Comparison of ENCODE assay signal across 9 mouse cellular contexts in genomic region chr9:68716961-68717360, GRCm38 (mm10).
A peak's percentile ranks its signal among the peaks of the same experiment; 100 is the strongest.
DNase-seq lines count a peak whose midpoint lies in the region; ATAC-seq and TF ChIP-seq lines count a peak whose summit lies in the region.
"Had no signal": no experiment of that assay in that cellular context is flagged by ENCODE, and none has a peak within 500 bp of the region (broad histone marks: within the 10 kb centered on the region; RNA-seq: fewer than 3 reads in every experiment).

No protein-coding gene starts in this region.

- no peaks in the 10 kb centered on the region for H3K9me3 ChIP-seq in kidney, embryonic 14.5 days (ENCODE audit: control insufficient read depth, low read length)
- H3K9me3 ChIP-seq: stomach, embryonic 15.5 days had no signal

- POLR2A ChIA-PET in Patski (lab: Charles Lee), result no interaction called here

- in situ Hi-C loops in Patski (cut with MboI; ENCODE audit: low pct_unique_long_range_greater_than_20kb), result no loop called here

- CTCF ChIA-PET in Patski (lab: Charles Lee), result interaction anchor here (0.6 kb wide), 1 partner anchor 1127 kb away, joined by 3 read pairs; no protein-coding TSS in a partner anchor

- no peak for TF ChIP-seq POLR2A in kidney, adult 2 months (IDR thresholded peaks at IDR 0.05; ENCODE audit: low read depth, low read length)
- TF ChIP-seq POLR2A in lung, adult 2 months (IDR thresholded peaks at IDR 0.05; ENCODE audit: borderline replicate concordance, extremely low read depth, low read depth, low read length), result no peak

- H3K36me3 ChIP-seq in kidney, adult 2 months (ENCODE audit: control insufficient read depth, insufficient read depth, low read length), result no peaks in the 10 kb centered on the region
- no peaks in the 10 kb centered on the region for H3K36me3 ChIP-seq in kidney, embryonic 14.5 days (ENCODE audit: control insufficient read depth, insufficient read depth, low read length)
- H3K36me3 ChIP-seq: stomach, embryonic 15.5 days had no signal

- no peak overlapping the region for H3K4me2 ChIP-seq in kidney, embryonic 14.5 days (replicated peaks; ENCODE audit: low read depth, low read length)
- H3K4me2 ChIP-seq: stomach, embryonic 15.5 days had no signal

- TF ChIP-seq CTCF in kidney, adult 2 months (conservative IDR thresholded peaks at IDR 0.05; ENCODE audit: insufficient read depth, insufficient read length, low read depth, low read length), result peak; percentile 74
- TF ChIP-seq CTCF in Patski (IDR thresholded peaks at IDR 0.05), result peak; percentile 57
- TF ChIP-seq CTCF in lung, adult 2 months (IDR thresholded peaks at IDR 0.05; ENCODE audit: insufficient read depth, low read length), result peak; percentile 84

- WGBS in kidney, adult 2 months, result 31% methylated on average over 5 of the region's 5 CpGs
- WGBS in kidney, embryonic 14.5 days, result 23% methylated on average over 5 of the region's 5 CpGs
- 22% methylated on average over 5 of the region's 5 CpGs for WGBS in lung, adult 2 months

- no peak overlapping the region for H3K4me3 ChIP-seq in kidney, adult 2 months (ENCODE audit: insufficient read depth, low read depth, low read length)
- H3K4me3 ChIP-seq in kidney, embryonic 14.5 days (ENCODE audit: low read length), result no peak overlapping the region
- no peak overlapping the region for H3K4me3 ChIP-seq in lung, adult 2 months (replicated peaks; ENCODE audit: extremely low read depth, low read depth, low read length)
- H3K4me3 ChIP-seq: stomach, embryonic 15.5 days had no signal

- no peak overlapping the region for H3K27ac ChIP-seq in kidney, adult 2 months (ENCODE audit: insufficient read depth, low read depth, low read length)
- H3K27ac ChIP-seq in kidney, embryonic 14.5 days (ENCODE audit: low read depth, low read length), result no peak overlapping the region
- H3K27ac ChIP-seq: stomach, embryonic 15.5 days had no signal

- peak; percentile 39 for DNase-seq in CD4-positive, CD25-positive, alpha-beta regulatory T cell, adult 2 months (ENCODE audit: low read depth, low spot score)
- peak; percentile 41 for DNase-seq in kidney, adult 2 months
- no peak for DNase-seq in Patski (ENCODE audit: low read depth, low spot score)
- DNase-seq in forelimb bud, embryonic 11.5 days (ENCODE audit: low read depth, low spot score), result peak; percentile 62
- DNase-seq in lung, adult 2 months, result peak; percentile 36
- DNase-seq in T-cell, adult 2 months (ENCODE audit: low spot score), result no peak

- H3K4me1 ChIP-seq in kidney, adult 2 months (ENCODE audit: control insufficient read depth, insufficient read depth, low read length), result no peaks in the 10 kb centered on the region
- no peaks in the 10 kb centered on the region for H3K4me1 ChIP-seq in kidney, embryonic 14.5 days (ENCODE audit: control insufficient read depth, insufficient read depth, low read length)
- H3K4me1 ChIP-seq in lung, adult 2 months (ENCODE audit: control insufficient read depth, insufficient read depth, low read length), result no peaks in the 10 kb centered on the region; the same call in 1 of the 2 replicates
- H3K4me1 ChIP-seq: stomach, embryonic 15.5 days had no signal

- H3K27me3 ChIP-seq in kidney, adult 2 months (replicated peaks; ENCODE audit: control insufficient read depth, insufficient read depth, low read length), result no peaks in the 10 kb centered on the region
- no peaks in the 10 kb centered on the region for H3K27me3 ChIP-seq in kidney, embryonic 14.5 days (ENCODE audit: control insufficient read depth, insufficient read depth, low read length)
- H3K27me3 ChIP-seq in Patski, result no peaks in the 10 kb centered on the region
- H3K27me3 ChIP-seq: stomach, embryonic 15.5 days had no signal

- no peak for ATAC-seq in CD4-positive, CD25-positive, alpha-beta regulatory T cell, adult 4 months
- ATAC-seq in kidney, embryonic 14.5 days (ENCODE audit: low FRiP score, low TSS enrichment), result no peak
- ATAC-seq in Patski, result no peak

- H3K9ac ChIP-seq in kidney, embryonic 14.5 days (ENCODE audit: low read depth, low read length), result no peak overlapping the region
- H3K9ac ChIP-seq: stomach, embryonic 15.5 days had no signal

Comparison
In these comparisons a context has a peak if more than half of its experiments do, and no peak if none do; other contexts are left out.
1. DNase-seq: peak in CD4-positive, CD25-positive, alpha-beta regulatory T cell, adult 2 months (single experiment), kidney, adult 2 months (single experiment), forelimb bud, embryonic 11.5 days (single experiment) and lung, adult 2 months (single experiment); none in Patski (single experiment) and T-cell, adult 2 months (single experiment).
2. Peak in every context shown above with its lines, with median percentiles within 50 percentile points of each other: CTCF ChIP-seq.